Mouse (Mus musculus): Measurements from ENCODE around the gene Hgd.

GRCm38 (mm10) chr16:37665394-37665935, 85.5 kb downstream of the Hgd start:
- TF ChIP-seq POLR2A (IDR thresholded peaks at IDR 0.05; ENCODE audit: borderline replicate concordance, control insufficient read depth, low read depth, low read length) (no peak), CTCF (IDR thresholded peaks at IDR 0.05; ENCODE audit: control insufficient read depth, insufficient read depth, low read length) (no peak)

All from bone marrow, adult 2 months (tissue).